Mouse (Mus musculus) cerebellum, adult 2 months (tissue): ENCODE measurements around the gene Chrnd.

ENCODE experiments used
- CTCF ChIP-seq: fragments of 200-500 bp; IDR thresholded peaks from 2 replicates; pipeline ENCODE4 v1.5.1; 2011; ENCODE audit warnings: low read depth, mild to moderate bottlenecking, control low read depth, low read length, moderate library complexity, borderline replicate concordance; ENCODE audit not compliant: insufficient read depth
- POLR2A ChIP-seq: fragments of 200-500 bp; IDR thresholded peaks from 2 replicates; pipeline ENCODE4 v1.6.1; 2011; ENCODE audit warnings: low read length, control low read depth, borderline replicate concordance; ENCODE audit not compliant: insufficient read depth

- TF ChIP-seq CTCF (no peak), POLR2A (no peak)
Measured at GRCm38 (mm10) chr1:87155531-87156198, 34.7 kb upstream of the Chrnd start.
